Mouse (Mus musculus) c-Kit-positive CD71-negative TER-119-negative erythroid progenitor cells, embryonic 14.5 days (primary cell): ENCODE measurements around the gene Ggta1.
A peak's percentile ranks its signal among the peaks of the same experiment; 100 is the strongest.

Experiments
- DNase-seq: peaks from one replicate; pipeline ENCODE4 v3.0.0-alpha.2; 2013; ENCODE audit warnings: low read depth

The Ggta1 gene

GRCm38 (mm10) chr2:35490458-35491111 is 27.6 kb upstream of the Ggta1 start:
- DNase-seq, result no peak

GRCm38 (mm10) chr2:35487700-35488099 is 24.7 kb upstream of the Ggta1 start:
- DNase-seq, result no peak

GRCm38 (mm10) chr2:35486981-35487655 is 24.1 kb upstream of the Ggta1 start:
- no peak for DNase-seq

GRCm38 (mm10) chr2:35484102-35484501 is 21.1 kb upstream of the Ggta1 start:
- no peak for DNase-seq

GRCm38 (mm10) chr2:35483402-35483801 is 20.4 kb upstream of the Ggta1 start:
- no peak for DNase-seq

- no peak for DNase-seq
Measured at GRCm38 (mm10) chr2:35481322-35481990, 18.4 kb upstream of the Ggta1 start.

GRCm38 (mm10) chr2:35480073-35480472 is 17.0 kb upstream of the Ggta1 start:
- no peak for DNase-seq

GRCm38 (mm10) chr2:35478812-35479122 is 15.7 kb upstream of the Ggta1 start:
- DNase-seq, result no peak

- no peak for DNase-seq
Measured at GRCm38 (mm10) chr2:35477999-35478811, 15.2 kb upstream of the Ggta1 start.

- no peak for DNase-seq
Measured at GRCm38 (mm10) chr2:35477321-35477720, 14.3 kb upstream of the Ggta1 start.

GRCm38 (mm10) chr2:35474916-35475315 is 11.9 kb upstream of the Ggta1 start:
- DNase-seq, result no peak

- no peak for DNase-seq
Measured at GRCm38 (mm10) chr2:35469266-35469665, 6.2 kb upstream of the Ggta1 start.

- no peak for DNase-seq
Measured at GRCm38 (mm10) chr2:35468276-35468675, 5.2 kb upstream of the Ggta1 start.

- DNase-seq, result no peak
Measured at GRCm38 (mm10) chr2:35467855-35468254, 4.8 kb upstream of the Ggta1 start.

- DNase-seq, result no peak
Measured at GRCm38 (mm10) chr2:35465677-35466076, 2.6 kb upstream of the Ggta1 start.

GRCm38 (mm10) chr2:35464548-35464947 is 1.5 kb upstream of the Ggta1 start:
- no peak for DNase-seq

GRCm38 (mm10) chr2:35464089-35464534 is 1.1 kb upstream of the Ggta1 start:
- DNase-seq, result no peak

- peak; percentile 81 for DNase-seq
Measured at GRCm38 (mm10) chr2:35463372-35464088, 499 bp upstream of the Ggta1 start.

GRCm38 (mm10) chr2:35461971-35462787 is 852 bp downstream of the Ggta1 start:
- DNase-seq, result no peak

GRCm38 (mm10) chr2:35461131-35461947 is 1.7 kb downstream of the Ggta1 start:
- peak; percentile 72 for DNase-seq
